Comparison of ENCODE assay signal across 8 mouse cellular contexts in genomic region chrX:71364554-71364991, GRCm38 (mm10). TPM values are rescaled to one million over a fixed set of nuclear protein-coding genes. Genes with fewer than 3 reads are reported as not detected.
DNase-seq lines count a peak whose midpoint lies in the region; ATAC-seq and TF ChIP-seq lines count a peak whose summit lies in the region.

TSS of gene Mtmr1 (plus strand) at chrX:71364760.

- no peaks in the 10 kb centered on the region for H3K9me3 ChIP-seq in hindbrain, embryonic 14.5 days (ENCODE audit: control insufficient read depth, low read length)

- H3K27me3 ChIP-seq in hindbrain, embryonic 14.5 days (ENCODE audit: control insufficient read depth, insufficient read depth, low read length): no peaks in the 10 kb centered on the region

- intact Hi-C loops in left cerebral cortex, adult 2 months (cut with DNase I): loop anchor here (5.0 to 10.0 kb wide), 2 partner anchors 52 to 890 kb away; partner anchors contain the start of gene Tmem185a

- no peaks in the 10 kb centered on the region; the same call in 1 of the 2 replicates for H3K79me2 ChIP-seq in macrophage (ENCODE audit: inconsistent target)

- ATAC-seq in hindbrain, embryonic 14.5 days (ENCODE audit: low FRiP score): peak; percentile 92

- peak within 1 kb of the TSS; percentile 57 for H3K4me2 ChIP-seq in hindbrain, embryonic 14.5 days (replicated peaks)

- H3K4me1 ChIP-seq in hindbrain, embryonic 14.5 days (replicated peaks; ENCODE audit: control insufficient read depth, insufficient read depth, low read length): peaks cover 6% of the 10 kb centered on the region; the same call in 1 of the 2 replicates

- 23% methylated on average over 28 of the region's 47 CpGs for WGBS in hindbrain, embryonic 14.5 days
- 17% methylated on average over 44 of the region's 47 CpGs for WGBS in macrophage (ENCODE audit: missing documents)

- H3K9ac ChIP-seq in hindbrain, embryonic 14.5 days: peak within 1 kb of the TSS; percentile 69

- H3K36me3 ChIP-seq in hindbrain, embryonic 14.5 days (replicated peaks; ENCODE audit: control insufficient read depth, insufficient read depth): no peaks in the 10 kb centered on the region
- no peaks in the 10 kb centered on the region for H3K36me3 ChIP-seq in macrophage (ENCODE audit: inconsistent target)

- H3K4me3 ChIP-seq in hindbrain, embryonic 14.5 days (replicated peaks; ENCODE audit: low read length): peak within 1 kb of the TSS; percentile 52
- H3K4me3 ChIP-seq in left cerebral cortex, adult 2 months: peak within 1 kb of the TSS; percentile 66
- H3K4me3 ChIP-seq in macrophage (ENCODE audit: inconsistent target): peak within 1 kb of the TSS; percentile 36

- TF ChIP-seq CTCF in left cerebral cortex, adult 2 months (IDR thresholded peaks at IDR 0.05): peak; percentile 34

- DNase-seq in T-cell, adult 2 months (ENCODE audit: low spot score): peak; percentile 74
- peak; percentile 79 to 85 for DNase-seq in cerebellum, postnatal 36 days
- DNase-seq in frontal cortex, postnatal 36 days (ENCODE audit: low spot score in 2 of 2): peak; percentile 64 to 72
- peak; percentile 67 for DNase-seq in hindbrain, embryonic 14.5 days (ENCODE audit: low spot score)
- DNase-seq in left cerebral cortex, adult 2 months (ENCODE audit: extremely low spot score in 1 of 2, low spot score in 2 of 2): peak; percentile 75 to 81
- DNase-seq in right cerebral cortex, adult 18-20 months: peak; percentile 73
- peak; percentile 74 for DNase-seq in urinary bladder, adult 2 months (ENCODE audit: low spot score)

- H3K27ac ChIP-seq in hindbrain, embryonic 14.5 days: peak within 1 kb of the TSS; percentile 71
- H3K27ac ChIP-seq in left cerebral cortex, adult 2 months: peak within 1 kb of the TSS; percentile 91
- no peak within 1 kb of the TSS for H3K27ac ChIP-seq in macrophage

RNA-seq across cellular contexts. Expression of gene Mtmr1, which starts in this region (rescaled TPM):
- 23.2 and 25.4 TPM in 2 replicates for polyA plus RNA-seq in hindbrain, embryonic 14.5 days (2014; fragmentation: Nextera tagmentation; extraction: Ambion mirVana)
- 10 to 100 TPM; 44.4 to 47.4 TPM for total RNA-seq in left cerebral cortex, adult 2 months (2021)
- total RNA-seq in macrophage (2018; cell fraction: chromatin; rRNA removed): 100 to 1,000 TPM in 1 of 26 experiments, 10 to 100 TPM in 25; 33.6 to 103 (median 53.3) TPM
- 10 to 100 TPM; 14.3 to 27.6 (median 22.1) TPM for total RNA-seq in macrophage (2018; cell fraction: cytosol; rRNA removed)
- total RNA-seq in macrophage (2018; cell fraction: nucleus; rRNA removed): 10 to 100 TPM; 15.7 to 58.5 (median 36.1) TPM
- 14.8 to 19.5 TPM (median 17.9 TPM) in 3 replicates for polyA plus RNA-seq in macrophage (2018)
- 27.8 and 40.6 TPM in 2 replicates for polyA plus RNA-seq in urinary bladder, adult 2 months (2012; rRNA removed)
